Mouse (Mus musculus) neural tube, embryonic 13.5 days (tissue): Measurements from ENCODE around the gene Klrb1f. TPM values are rescaled to one million over a fixed set of nuclear protein-coding genes. Genes with fewer than 3 reads are reported as not detected.

ENCODE experiments used
- ATAC-seq: fragments of 200-750 bp; cut with Nextera tagmentation; 2 replicates; pipeline ENCODE4 v1.8.0; 2017; ENCODE audit warnings: low read depth, mild to moderate bottlenecking, moderate TSS enrichment, moderate library complexity
- H3K27ac ChIP-seq: fragments of 300-500 bp; sonication (generic); replicated peaks from 2 replicates; pipeline ENCODE4 v1.5.1; 2015; ENCODE audit warnings: moderate library complexity, mild to moderate bottlenecking, inconsistent platforms
- H3K27me3 ChIP-seq: fragments of 300-500 bp; sonication (generic); 2 replicates; pipeline ENCODE4 v1.6.1; 2015; ENCODE audit warnings: mild to moderate bottlenecking, inconsistent platforms
- H3K36me3 ChIP-seq: fragments of 300-500 bp; sonication (generic); 2 replicates; pipeline ENCODE4 v1.6.1; 2015; ENCODE audit warnings: mild to moderate bottlenecking, inconsistent platforms
- H3K4me1 ChIP-seq: fragments of 300-500 bp; sonication (generic); replicated peaks from 2 replicates; pipeline ENCODE4 v1.6.1; 2015; ENCODE audit warnings: inconsistent platforms
- H3K4me2 ChIP-seq: fragments of 300-500 bp; sonication (generic); 2 replicates; pipeline ENCODE4 v1.6.1; 2015; ENCODE audit warnings: inconsistent platforms, mild to moderate bottlenecking, moderate library complexity
- H3K4me3 ChIP-seq: fragments of 300-500 bp; sonication (generic); 2 replicates; pipeline ENCODE4 v1.5.1; 2015; ENCODE audit warnings: mild to moderate bottlenecking, inconsistent platforms
- H3K9ac ChIP-seq: fragments of 300-500 bp; sonication (generic); 2 replicates; pipeline ENCODE4 v1.6.1; 2015; ENCODE audit warnings: moderate library complexity, mild to moderate bottlenecking, inconsistent platforms
- H3K9me3 ChIP-seq: fragments of 300-500 bp; sonication (generic); 2 replicates; pipeline ENCODE4 v1.6.1; 2016; ENCODE audit warnings: inconsistent platforms
- WGBS: fragments of 180-500 bp; shearing (Covaris S2); methylation state at CpG from one replicate; pipeline ENCODE4 v1.1.7; 2015; 5-methylcytosine and 5-hydroxymethylcytosine counted together
- polyA plus RNA-seq: library from polyadenylated mRNA; unstranded; fragments of >200 nt; fragmentation: Nextera tagmentation; extraction: Ambion mirVana; gene quantifications from 2 replicates; pipeline ENCODE4 v1.2.1, GENCODE M21; 2015

The Klrb1f gene
- polyA plus RNA-seq, 1 experiment from 2014 or later: 0.45 TPM

GRCm38 (mm10) chr6:129030175-129030824 is 15.4 kb upstream of the Klrb1f start:
- Histone ChIP-seq H3K27me3 (no peaks in the 10 kb centered on the region), H3K4me2 (no peak overlapping the region), H3K27ac (no peak overlapping the region), H3K9me3 (no peaks in the 10 kb centered on the region), H3K4me3 (no peak overlapping the region), H3K4me1 (no peaks in the 10 kb centered on the region), H3K36me3 (no peaks in the 10 kb centered on the region), H3K9ac (no peak overlapping the region)
- ATAC-seq: no peak
- WGBS: 67% methylated on average over 6 of the region's 6 CpGs

DNA sequence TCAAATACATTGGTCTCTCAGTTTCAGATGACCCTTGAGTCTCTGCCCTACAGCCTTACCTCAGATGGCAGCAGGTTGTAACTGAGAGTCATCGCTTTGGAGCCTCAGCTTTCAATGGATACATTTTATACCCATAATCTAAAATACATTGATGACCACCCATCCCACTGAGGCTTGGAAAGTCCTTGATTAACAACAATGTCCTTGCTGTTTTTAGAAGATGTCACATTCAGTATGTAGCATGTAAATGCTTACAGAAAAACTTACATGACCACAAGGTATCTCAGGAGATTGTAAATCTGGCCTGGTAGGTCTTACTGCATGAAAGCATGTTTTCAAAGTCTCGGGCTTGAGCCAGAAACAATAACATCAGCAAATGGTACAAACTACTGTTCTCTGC is 14.7 kb upstream of the Klrb1f start:
- Histone ChIP-seq H3K4me3 (no peak overlapping the region), H3K9me3 (no peaks in the 10 kb centered on the region), H3K27ac (no peak overlapping the region), H3K9ac (no peak overlapping the region), H3K4me2 (no peak overlapping the region), H3K36me3 (no peaks in the 10 kb centered on the region), H3K27me3 (no peaks in the 10 kb centered on the region), H3K4me1 (no peaks in the 10 kb centered on the region)
- no peak for ATAC-seq
- 84% methylated on average over 2 of the region's 2 CpGs for WGBS

- Histone ChIP-seq H3K9me3 (no peaks in the 10 kb centered on the region), H3K4me1 (no peaks in the 10 kb centered on the region), H3K36me3 (no peaks in the 10 kb centered on the region), H3K27ac (no peak overlapping the region), H3K4me2 (no peak overlapping the region), H3K27me3 (no peaks in the 10 kb centered on the region), H3K4me3 (no peak overlapping the region), H3K9ac (no peak overlapping the region)
- WGBS: 77% methylated on average over 2 of the region's 2 CpGs
- ATAC-seq: no peak
These were observed 12.3 kb upstream of the Klrb1f start for GRCm38 (mm10) chr6:129033397-129033796.

- 81% methylated on average over 2 of the region's 2 CpGs for WGBS
- no peaks in the 10 kb centered on the region for H3K27me3 ChIP-seq
- H3K4me3 ChIP-seq: no peak overlapping the region
- no peak for ATAC-seq
- no peaks in the 10 kb centered on the region for H3K9me3 ChIP-seq
- no peaks in the 10 kb centered on the region for H3K36me3 ChIP-seq
- H3K9ac ChIP-seq: no peak overlapping the region
- H3K27ac ChIP-seq: no peak overlapping the region
- H3K4me2 ChIP-seq: no peak overlapping the region
- H3K4me1 ChIP-seq: no peaks in the 10 kb centered on the region
These were observed 10.7 kb upstream of the Klrb1f start for GRCm38 (mm10) chr6:129035017-129035416.

- H3K9me3 ChIP-seq: no peaks in the 10 kb centered on the region
- H3K36me3 ChIP-seq: no peaks in the 10 kb centered on the region
- no peaks in the 10 kb centered on the region for H3K4me1 ChIP-seq
- no peak overlapping the region for H3K27ac ChIP-seq
- no peak overlapping the region for H3K9ac ChIP-seq
- H3K4me2 ChIP-seq: no peak overlapping the region
- H3K27me3 ChIP-seq: no peaks in the 10 kb centered on the region
- no peak overlapping the region for H3K4me3 ChIP-seq
- no peak for ATAC-seq
These were observed 9.4 kb upstream of the Klrb1f start for GRCm38 (mm10) chr6:129036326-129036725.

DNA sequence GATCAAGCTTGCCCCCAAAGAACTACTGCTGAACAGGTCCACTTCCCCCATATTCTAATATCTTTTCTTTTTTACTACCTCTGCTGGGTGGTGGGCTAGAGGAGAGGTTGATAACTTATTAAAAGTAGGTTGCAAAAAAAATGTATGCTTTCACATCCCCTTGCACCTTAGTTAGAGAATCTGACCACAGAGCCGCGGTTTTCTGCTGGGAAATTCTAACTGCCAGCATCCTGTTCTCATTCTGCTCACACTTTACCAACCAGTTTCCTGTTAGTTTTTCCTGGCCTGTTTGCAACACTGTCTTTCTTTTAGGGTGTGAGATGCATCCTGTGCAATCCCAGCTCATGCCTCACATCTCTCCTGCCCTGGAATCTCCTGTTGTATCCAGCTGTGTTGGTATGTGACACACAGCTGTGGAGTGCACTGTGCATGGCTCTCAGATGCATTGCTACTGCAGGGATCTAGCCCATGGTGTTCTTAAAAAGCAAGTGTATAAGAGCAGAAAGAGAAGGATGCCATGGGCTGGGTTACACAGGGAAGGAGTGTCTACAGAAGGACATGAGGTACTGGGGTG is 8.7 kb upstream of the Klrb1f start:
- Histone ChIP-seq H3K27me3 (no peaks in the 10 kb centered on the region), H3K9me3 (no peaks in the 10 kb centered on the region), H3K27ac (no peak overlapping the region), H3K4me3 (no peak overlapping the region), H3K4me2 (no peak overlapping the region), H3K36me3 (no peaks in the 10 kb centered on the region), H3K9ac (no peak overlapping the region), H3K4me1 (no peaks in the 10 kb centered on the region)
- 87% methylated on average over 2 of the region's 2 CpGs for WGBS
- no peak for ATAC-seq

GRCm38 (mm10) chr6:129041470-129041869 is 4.2 kb upstream of the Klrb1f start:
- H3K4me3 ChIP-seq: no peak overlapping the region
- no peak overlapping the region for H3K27ac ChIP-seq
- 96% methylated on average over 2 of the region's 2 CpGs for WGBS
- H3K9me3 ChIP-seq: no peaks in the 10 kb centered on the region
- H3K4me1 ChIP-seq: no peaks in the 10 kb centered on the region
- H3K9ac ChIP-seq: no peak overlapping the region
- no peak overlapping the region for H3K4me2 ChIP-seq
- no peaks in the 10 kb centered on the region for H3K27me3 ChIP-seq
- H3K36me3 ChIP-seq: no peaks in the 10 kb centered on the region
- ATAC-seq: no peak

DNA sequence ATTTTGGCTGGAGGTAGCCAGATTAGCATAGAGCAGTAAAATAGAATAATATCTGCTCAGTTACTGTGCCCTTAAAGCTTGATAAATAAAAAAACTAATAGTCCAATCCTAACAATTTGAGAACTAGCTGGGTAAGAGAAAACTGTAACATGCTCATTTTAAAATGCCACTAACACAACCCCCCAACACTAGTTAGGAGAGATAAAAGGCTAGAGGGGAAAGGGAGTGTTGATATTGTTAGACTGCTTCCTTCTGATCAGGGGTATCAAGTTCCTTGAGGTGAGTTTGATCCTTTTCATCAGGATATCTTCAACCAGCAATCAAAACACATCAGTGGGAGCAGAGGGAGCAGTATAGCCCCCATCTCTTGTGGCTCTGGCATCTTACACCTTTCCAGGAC is 3.2 kb upstream of the Klrb1f start:
- Histone ChIP-seq H3K9me3 (no peaks in the 10 kb centered on the region), H3K9ac (no peak overlapping the region), H3K27me3 (no peaks in the 10 kb centered on the region), H3K4me2 (no peak overlapping the region), H3K36me3 (no peaks in the 10 kb centered on the region), H3K4me1 (no peaks in the 10 kb centered on the region), H3K4me3 (no peak overlapping the region), H3K27ac (no peak overlapping the region)
- no peak for ATAC-seq

GRCm38 (mm10) chr6:129048381-129048780 is 2.7 kb downstream of the Klrb1f start:
- Histone ChIP-seq H3K27ac (no peak overlapping the region), H3K9ac (no peak overlapping the region), H3K9me3 (no peaks in the 10 kb centered on the region), H3K4me3 (no peak overlapping the region), H3K4me2 (no peak overlapping the region), H3K4me1 (peaks cover 5% of the 10 kb centered on the region), H3K36me3 (no peaks in the 10 kb centered on the region), H3K27me3 (no peaks in the 10 kb centered on the region)
- ATAC-seq: no peak
- WGBS: 36% methylated on average over 4 of the region's 4 CpGs

GRCm38 (mm10) chr6:129048857-129049473 is 3.3 kb downstream of the Klrb1f start:
- H3K27me3 ChIP-seq: no peaks in the 10 kb centered on the region
- H3K36me3 ChIP-seq: no peaks in the 10 kb centered on the region
- no peaks in the 10 kb centered on the region for H3K9me3 ChIP-seq
- H3K9ac ChIP-seq: peak overlapping the region; percentile 70
- peak; percentile 87 for ATAC-seq
- H3K4me3 ChIP-seq: peak overlapping the region; percentile 41
- 1% methylated on average over 13 of the region's 13 CpGs for WGBS
- H3K4me2 ChIP-seq: peak overlapping the region; percentile 62
- H3K4me1 ChIP-seq: peaks cover 5% of the 10 kb centered on the region
- no peak overlapping the region for H3K27ac ChIP-seq

- Histone ChIP-seq H3K4me3 (peak overlapping the region; percentile 41), H3K27ac (no peak overlapping the region), H3K4me1 (peaks cover 5% of the 10 kb centered on the region), H3K9ac (peak overlapping the region; percentile 60), H3K9me3 (no peaks in the 10 kb centered on the region), H3K27me3 (no peaks in the 10 kb centered on the region), H3K4me2 (peak overlapping the region; percentile 57), H3K36me3 (no peaks in the 10 kb centered on the region)
- no peak for ATAC-seq
- 1% methylated on average over 8 of the region's 8 CpGs for WGBS
These were observed 4.0 kb downstream of the Klrb1f start for GRCm38 (mm10) chr6:129049596-129050251.

- peaks cover 5% of the 10 kb centered on the region for H3K4me1 ChIP-seq
- H3K9me3 ChIP-seq: no peaks in the 10 kb centered on the region
- WGBS: 84% methylated on average over 3 of the region's 3 CpGs
- H3K36me3 ChIP-seq: no peaks in the 10 kb centered on the region
- H3K4me2 ChIP-seq: no peak overlapping the region
- no peaks in the 10 kb centered on the region for H3K27me3 ChIP-seq
- H3K4me3 ChIP-seq: no peak overlapping the region
- H3K9ac ChIP-seq: no peak overlapping the region
- no peak for ATAC-seq
- no peak overlapping the region for H3K27ac ChIP-seq
These were observed 5.4 kb downstream of the Klrb1f start for GRCm38 (mm10) chr6:129051086-129051485.
